Mouse (Mus musculus): ENCODE results near the gene Lypd6b.

The Lypd6b gene

GRCm38 (mm10) chr2:49787376-49788050 is at the start of gene Lypd6b:
TSS of gene Lypd6b (plus strand) at chr2:49787688.
- no peak for DNase-seq (ENCODE audit: low spot score)

- DNase-seq (ENCODE audit: low spot score): no peak
These were observed 48.4 kb upstream of the Lypd6b start for GRCm38 (mm10) chr2:49739046-49739445.

GRCm38 (mm10) chr2:49741026-49741425 is 46.5 kb upstream of the Lypd6b start:
- no peak for DNase-seq (ENCODE audit: low spot score)

GRCm38 (mm10) chr2:49741895-49742734 is 45.4 kb upstream of the Lypd6b start:
- DNase-seq (ENCODE audit: low spot score): no peak

GRCm38 (mm10) chr2:49742919-49743318 is 44.6 kb upstream of the Lypd6b start:
- DNase-seq (ENCODE audit: low spot score): no peak

GRCm38 (mm10) chr2:49743775-49744174 is 43.7 kb upstream of the Lypd6b start:
- DNase-seq (ENCODE audit: low spot score): no peak

GRCm38 (mm10) chr2:49744251-49745093 is 43.0 kb upstream of the Lypd6b start:
- DNase-seq (ENCODE audit: low spot score): no peak

- DNase-seq (ENCODE audit: low spot score): no peak
These were observed 42.2 kb upstream of the Lypd6b start for GRCm38 (mm10) chr2:49745094-49745781.

GRCm38 (mm10) chr2:49746947-49747346 is 40.5 kb upstream of the Lypd6b start:
- no peak for DNase-seq (ENCODE audit: low spot score)

GRCm38 (mm10) chr2:49747670-49748069 is 39.8 kb upstream of the Lypd6b start:
- DNase-seq (ENCODE audit: low spot score): no peak

GRCm38 (mm10) chr2:49748628-49749342 is 38.7 kb upstream of the Lypd6b start:
- no peak for DNase-seq (ENCODE audit: low spot score)

GRCm38 (mm10) chr2:49749730-49750576 is 37.5 kb upstream of the Lypd6b start:
- no peak for DNase-seq (ENCODE audit: low spot score)

- no peak for DNase-seq (ENCODE audit: low spot score)
These were observed 35.8 kb upstream of the Lypd6b start for GRCm38 (mm10) chr2:49751544-49752210.

GRCm38 (mm10) chr2:49752211-49752607 is 35.3 kb upstream of the Lypd6b start:
- no peak for DNase-seq (ENCODE audit: low spot score)

- no peak for DNase-seq (ENCODE audit: low spot score)
These were observed 34.4 kb upstream of the Lypd6b start for GRCm38 (mm10) chr2:49753062-49753461.

GRCm38 (mm10) chr2:49755054-49755453 is 32.4 kb upstream of the Lypd6b start:
- DNase-seq (ENCODE audit: low spot score): no peak

GRCm38 (mm10) chr2:49757616-49758015 is 29.9 kb upstream of the Lypd6b start:
- no peak for DNase-seq (ENCODE audit: low spot score)

GRCm38 (mm10) chr2:49764331-49764946 is 23.0 kb upstream of the Lypd6b start:
- DNase-seq (ENCODE audit: low spot score): no peak

GRCm38 (mm10) chr2:49768916-49769315 is 18.6 kb upstream of the Lypd6b start:
- DNase-seq (ENCODE audit: low spot score): no peak

Measured in ovary, postnatal 14 days (tissue).